Mouse (Mus musculus): ENCODE results near the gene Hif3a.

The Hif3a gene

GRCm38 (mm10) chr7:17024814-17025504, 37.3 kb downstream of the Hif3a start:
- DNase-seq (ENCODE audit: low spot score in 2 of 2): no peak

- DNase-seq (ENCODE audit: low spot score in 2 of 2): no peak
These were observed 38.1 kb downstream of the Hif3a start for GRCm38 (mm10) chr7:17024141-17024540.

- no peak for DNase-seq (ENCODE audit: low spot score in 2 of 2)
These were observed 38.5 kb downstream of the Hif3a start for GRCm38 (mm10) chr7:17023701-17024100.

GRCm38 (mm10) chr7:17022176-17022575, 40.1 kb downstream of the Hif3a start:
- no peak for DNase-seq (ENCODE audit: low spot score in 2 of 2)

GRCm38 (mm10) chr7:17019426-17020166, 42.6 kb downstream of the Hif3a start:
- DNase-seq (ENCODE audit: low spot score in 2 of 2): no peak

GRCm38 (mm10) chr7:17017921-17018320, 44.3 kb downstream of the Hif3a start:
- DNase-seq (ENCODE audit: low spot score in 2 of 2): no peak

- DNase-seq (ENCODE audit: low spot score in 2 of 2): peak; percentile 85 to 92
These were observed 45.2 kb downstream of the Hif3a start for GRCm38 (mm10) chr7:17017036-17017435.

- DNase-seq (ENCODE audit: low spot score in 2 of 2): no peak
These were observed 46.8 kb downstream of the Hif3a start for GRCm38 (mm10) chr7:17015381-17015780.

GRCm38 (mm10) chr7:17011909-17012590, 50.2 kb downstream of the Hif3a start:
- no peak for DNase-seq (ENCODE audit: low spot score in 2 of 2)

- no peak for DNase-seq (ENCODE audit: low spot score in 2 of 2)
These were observed 52.2 kb downstream of the Hif3a start for GRCm38 (mm10) chr7:17010010-17010347.

GRCm38 (mm10) chr7:17009326-17010009, 52.8 kb downstream of the Hif3a start:
- DNase-seq (ENCODE audit: low spot score in 2 of 2): no peak

- no peak for DNase-seq (ENCODE audit: low spot score in 2 of 2)
These were observed 54.9 kb downstream of the Hif3a start for GRCm38 (mm10) chr7:17007300-17007699.

- DNase-seq (ENCODE audit: low spot score in 2 of 2): no peak
These were observed 57.5 kb downstream of the Hif3a start for GRCm38 (mm10) chr7:17004716-17005115.

- no peak for DNase-seq (ENCODE audit: low spot score in 2 of 2)
These were observed 58.8 kb downstream of the Hif3a start for GRCm38 (mm10) chr7:17003230-17003960.

GRCm38 (mm10) chr7:17002375-17003195, 59.6 kb downstream of the Hif3a start:
- DNase-seq (ENCODE audit: low spot score in 2 of 2): peak; percentile 64 to 72

GRCm38 (mm10) chr7:16999650-17000049, 62.6 kb downstream of the Hif3a start:
- DNase-seq (ENCODE audit: low spot score in 2 of 2): peak; percentile 88

GRCm38 (mm10) chr7:16999233-16999632, 63.0 kb downstream of the Hif3a start:
- DNase-seq (ENCODE audit: low spot score in 2 of 2): no peak

GRCm38 (mm10) chr7:16995345-16995744, 66.9 kb downstream of the Hif3a start:
- no peak for DNase-seq (ENCODE audit: low spot score in 2 of 2)

GRCm38 (mm10) chr7:16994400-16994799, 67.8 kb downstream of the Hif3a start:
- no peak for DNase-seq (ENCODE audit: low spot score in 2 of 2)

GRCm38 (mm10) chr7:16993651-16994399, 68.4 kb downstream of the Hif3a start:
- DNase-seq (ENCODE audit: low spot score in 2 of 2): peak; percentile 66 to 80
